Mouse (Mus musculus): ENCODE measurements around the gene Nol9.

DNA sequence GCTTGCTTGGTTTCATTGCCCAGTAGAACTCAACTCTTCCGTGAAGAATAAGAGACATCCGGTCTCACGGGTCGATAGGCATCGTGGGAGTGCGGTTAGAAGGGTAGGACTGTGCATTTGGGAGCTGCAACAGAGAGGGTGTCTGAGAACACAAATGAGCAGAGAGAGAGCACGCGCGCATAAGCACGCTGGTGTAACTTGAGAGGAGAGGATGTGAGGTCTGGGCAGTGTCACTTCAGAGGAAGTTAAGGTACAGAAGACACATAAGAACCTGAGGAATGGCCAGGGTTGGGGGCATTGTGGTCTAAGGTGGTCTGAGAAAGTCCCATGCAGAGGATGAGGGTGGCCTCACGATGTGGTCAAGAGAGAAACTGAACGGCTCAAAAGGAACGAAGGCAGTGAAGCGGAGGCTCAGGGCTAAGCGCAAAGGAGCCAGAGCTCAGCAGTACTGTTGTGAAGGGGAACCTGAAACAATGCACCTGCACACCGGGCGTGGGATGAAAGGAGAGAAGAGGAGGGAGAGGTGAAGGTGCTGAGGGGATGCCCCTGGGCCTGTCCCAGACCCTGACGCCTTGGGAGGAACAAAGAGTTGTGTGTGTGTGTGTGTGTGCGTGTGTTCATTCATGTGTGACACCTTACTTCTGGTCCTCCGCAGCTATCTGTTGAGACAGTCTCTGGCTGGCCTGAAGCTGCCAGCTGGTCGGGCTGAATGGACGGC, 3.0 kb downstream of the Nol9 start:
- TF ChIP-seq CTCF (IDR thresholded peaks at IDR 0.05 in 2 of 3, conservative IDR thresholded peaks at IDR 0.05 in 1 of 3; ENCODE audit: control insufficient read depth in 1 of 3, insufficient read depth in 1 of 3, low read depth in 2 of 3, low read length in 3 of 3, poor library complexity in 1 of 3, severe bottlenecking in 1 of 3) = no peak
- TF ChIP-seq MAFK (IDR thresholded peaks at IDR 0.05; ENCODE audit: borderline replicate concordance, low read depth, low read length) = no peak

All from MEL (cell line).